Mouse (Mus musculus): ENCODE results near the gene Gm3238.
A peak's percentile ranks its signal among the peaks of the same experiment; 100 is the strongest.
"Not testable (repeated sequence)": the region's sequence is repeated elsewhere in the genome, so short reads cannot be mapped to it uniquely, and the experiment has no call there.

The Gm3238 gene

DNA sequence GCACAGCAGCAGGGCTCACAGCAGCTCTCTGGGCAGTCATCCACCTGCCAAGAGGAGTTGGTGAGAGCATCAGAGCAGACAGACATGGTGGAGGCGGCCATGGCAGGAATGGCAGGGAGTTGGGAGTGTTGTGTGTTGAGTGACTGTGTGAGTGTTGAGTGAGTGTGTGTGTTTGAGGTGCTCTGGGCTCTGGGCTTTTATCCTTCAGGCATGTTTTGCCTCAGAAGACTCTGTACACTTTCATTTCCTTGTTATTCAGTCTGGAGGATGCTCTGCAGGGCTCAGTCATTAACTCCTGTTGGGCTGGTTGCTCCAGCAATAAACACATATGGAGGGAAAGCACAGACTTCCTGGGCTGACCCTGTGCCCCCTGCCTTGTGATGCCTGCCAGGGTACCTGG is at the start of gene Gm3238:
Gene Gm3238, minus strand, starts transcription at position 101 of the 400 bp plus-strand sequence.
- DNase-seq = not testable (repeated sequence)

- no peak for DNase-seq
These were observed 48.1 kb upstream of the Gm3238 start for GRCm38 (mm10) chr10:77819203-77819602.

DNA sequence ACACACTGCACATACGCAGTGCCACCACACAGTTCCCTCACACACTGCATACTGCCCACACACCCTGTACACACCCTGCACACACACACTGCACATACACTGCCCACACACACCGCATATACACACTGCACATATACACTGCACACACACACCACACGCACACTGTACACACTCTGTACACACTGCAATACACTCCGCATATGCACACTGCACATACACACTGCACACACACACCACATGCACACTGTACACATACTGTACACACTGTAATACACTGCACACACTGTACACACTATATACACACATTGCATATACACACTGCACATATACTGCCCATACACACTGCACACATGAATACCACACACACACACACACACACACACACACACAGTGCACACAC is 47.4 kb upstream of the Gm3238 start:
- DNase-seq = no peak

- DNase-seq = no peak
These were observed 44.4 kb upstream of the Gm3238 start for GRCm38 (mm10) chr10:77815514-77815913.

- DNase-seq = no peak
These were observed 43.3 kb upstream of the Gm3238 start, which contains the start of gene Gm2696 for GRCm38 (mm10) chr10:77814382-77814781. TSS of gene Gm2696 (plus strand) at chr10:77814682.

DNA sequence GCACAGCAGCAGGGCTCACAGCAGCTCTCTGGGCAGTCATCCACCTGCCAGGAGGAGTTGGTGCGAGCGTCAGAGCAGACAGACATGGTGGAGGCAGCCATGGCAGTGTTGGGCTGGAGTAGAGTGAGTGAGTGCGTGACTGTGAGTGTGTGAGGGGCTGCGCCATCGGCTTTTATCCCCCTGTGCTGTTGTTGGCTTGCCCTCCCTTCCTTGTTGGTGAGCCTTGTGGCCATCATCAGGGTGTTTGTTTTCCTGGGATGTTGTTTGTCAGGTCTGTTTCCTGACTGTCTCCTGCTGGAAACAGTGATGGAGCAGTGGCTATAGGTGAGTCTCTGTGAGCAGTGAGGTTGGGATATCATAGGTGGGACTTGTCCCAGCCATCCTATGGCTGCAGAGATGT is 40.6 kb upstream of the Gm3238 start, which contains the start of gene Gm9507:
Gene Gm9507, minus strand, starts transcription at position 101 of the 400 bp plus-strand sequence.
- no peak for DNase-seq

DNA sequence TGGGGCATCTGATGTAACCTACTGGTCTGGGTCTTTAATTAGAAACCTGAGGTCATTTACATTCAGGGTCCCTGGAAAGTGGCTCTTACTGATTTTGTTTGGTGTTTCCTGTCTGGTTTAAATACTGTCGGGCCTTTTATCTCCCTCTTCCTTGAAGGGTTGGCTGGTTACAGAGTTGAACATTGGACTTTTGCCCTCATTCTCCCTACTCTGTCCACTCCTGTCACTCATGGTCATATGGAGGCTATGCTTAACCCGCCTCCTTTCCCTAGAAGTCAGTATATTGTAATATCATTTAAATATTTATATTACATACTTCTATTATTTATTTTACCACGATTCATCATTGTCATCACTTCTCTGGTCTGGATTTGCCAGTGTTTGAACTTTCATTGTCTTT is 33.0 kb upstream of the Gm3238 start:
- DNase-seq = no peak

GRCm38 (mm10) chr10:77798921-77799508 is 27.9 kb upstream of the Gm3238 start, which contains the start of gene Gm19668:
TSS of gene Gm19668 (minus strand) at chr10:77799133.
- no peak for DNase-seq

DNA sequence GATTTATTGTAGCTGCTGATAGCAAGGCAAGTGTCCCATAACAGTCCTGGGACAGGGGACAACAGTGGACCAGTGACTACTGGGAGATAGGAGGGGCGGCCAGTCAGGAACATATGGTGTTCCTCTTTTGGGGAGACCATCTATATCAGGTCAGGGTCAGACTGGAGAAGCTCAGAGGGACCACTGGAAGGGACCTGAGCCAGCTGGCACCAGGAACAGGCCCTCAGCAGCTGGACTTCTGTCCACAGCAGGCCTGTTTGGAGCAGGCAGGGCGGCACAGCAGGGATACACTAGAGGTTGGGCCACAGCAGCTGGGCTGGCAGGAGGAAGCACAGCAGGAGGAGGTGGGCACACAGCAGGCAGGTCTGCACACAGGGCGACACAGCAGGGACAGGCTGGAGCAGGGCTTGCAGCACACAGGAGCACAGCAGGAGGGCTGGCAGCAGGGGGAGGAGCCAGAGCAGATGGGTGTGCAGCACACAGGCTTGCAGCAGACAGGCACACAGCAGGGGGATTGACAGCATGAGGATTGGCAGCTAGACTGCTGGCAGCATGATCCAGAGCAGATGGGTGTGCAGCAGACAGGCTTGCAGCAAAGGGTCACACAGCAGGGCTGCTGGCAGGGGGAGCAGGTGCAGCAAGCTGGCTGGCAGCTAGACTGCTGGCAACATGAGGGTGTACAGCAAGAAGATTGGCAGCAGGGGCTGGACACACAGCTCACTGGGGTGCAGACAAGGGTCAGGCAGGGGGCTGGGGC is 27.2 kb upstream of the Gm3238 start:
- DNase-seq = peak; percentile 9

DNA sequence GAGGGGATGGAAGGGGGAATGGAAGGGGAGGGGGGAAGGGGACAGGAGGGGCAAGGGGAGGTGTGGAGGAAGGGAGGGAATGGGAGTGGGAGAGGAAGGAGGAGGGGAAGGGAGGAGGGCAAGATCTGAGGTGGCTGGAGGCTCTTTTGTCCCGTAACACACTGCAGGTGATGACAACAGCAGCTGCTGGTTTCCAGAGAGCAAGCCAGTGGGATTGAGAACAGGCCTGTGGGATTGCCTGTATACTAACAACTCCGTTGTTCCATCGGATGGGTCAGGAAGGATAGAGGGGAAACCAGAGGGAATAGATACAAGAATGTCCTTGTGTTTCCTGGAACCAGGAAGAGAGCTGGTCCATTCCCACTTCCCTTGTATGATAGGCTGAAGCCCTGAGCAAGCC is 26.6 kb upstream of the Gm3238 start:
- DNase-seq = no peak

GRCm38 (mm10) chr10:77794976-77795375 is 23.9 kb upstream of the Gm3238 start, which contains the start of gene Gm9639:
TSS of gene Gm9639 (minus strand) at chr10:77795076.
- no peak for DNase-seq

- no peak for DNase-seq
These were observed 17.5 kb upstream of the Gm3238 start for GRCm38 (mm10) chr10:77788621-77789020.

- not testable (repeated sequence) for DNase-seq
These were observed 16.8 kb upstream of the Gm3238 start, which contains the start of gene Gm7137 for GRCm38 (mm10) chr10:77787876-77788275. TSS of gene Gm7137 (minus strand) at chr10:77788200.

- not testable (repeated sequence) for DNase-seq
These were observed 12.3 kb upstream of the Gm3238 start for GRCm38 (mm10) chr10:77783396-77783795.

DNA sequence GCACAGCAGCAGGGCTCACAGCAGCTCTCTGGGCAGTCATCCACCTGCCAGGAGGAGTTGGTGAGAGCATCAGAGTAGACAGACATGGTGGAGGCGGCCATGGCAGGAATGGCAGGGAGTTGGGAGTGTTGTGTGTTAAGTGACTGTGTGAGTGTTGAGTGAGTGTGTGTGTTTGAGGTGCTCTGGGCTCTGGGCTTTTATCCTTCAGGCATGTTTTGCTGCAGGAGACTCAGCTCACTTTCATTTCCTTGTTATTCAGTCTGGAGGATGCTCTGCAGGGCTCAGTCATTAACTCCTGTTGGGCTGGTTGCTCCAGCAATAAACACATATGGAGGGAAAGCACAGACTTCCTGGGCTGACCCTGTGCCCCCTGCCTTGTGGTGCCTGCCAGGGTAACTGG is 11.3 kb upstream of the Gm3238 start, which contains the start of gene Gm3250:
Gene Gm3250, minus strand, starts transcription at position 101 of the 400 bp plus-strand sequence.
- not testable (repeated sequence) for DNase-seq

DNA sequence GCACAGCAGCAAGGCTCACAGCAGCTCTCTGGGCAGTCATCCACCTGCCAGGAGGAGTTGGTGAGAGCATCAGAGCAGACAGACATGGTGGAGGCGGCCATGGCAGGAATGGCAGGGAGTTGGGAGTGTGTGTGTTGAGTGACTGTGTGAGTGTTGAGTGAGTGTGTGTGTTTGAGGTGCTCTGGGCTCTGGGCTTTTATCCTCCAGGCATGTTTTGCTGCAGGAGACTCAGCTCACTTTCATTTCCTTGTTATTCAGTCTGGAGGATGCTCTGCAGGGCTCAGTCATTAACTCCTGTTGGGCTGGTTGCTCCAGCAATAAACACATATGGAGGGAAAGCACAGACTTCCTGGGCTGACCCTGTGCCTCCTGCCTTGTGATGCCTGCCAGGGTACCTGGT is 5.7 kb upstream of the Gm3238 start, which contains the start of gene Gm7138:
Gene Gm7138, minus strand, starts transcription at position 101 of the 400 bp plus-strand sequence.
- DNase-seq = not testable (repeated sequence)

GRCm38 (mm10) chr10:77772142-77772541 is 1.0 kb upstream of the Gm3238 start:
- not testable (repeated sequence) for DNase-seq

DNA sequence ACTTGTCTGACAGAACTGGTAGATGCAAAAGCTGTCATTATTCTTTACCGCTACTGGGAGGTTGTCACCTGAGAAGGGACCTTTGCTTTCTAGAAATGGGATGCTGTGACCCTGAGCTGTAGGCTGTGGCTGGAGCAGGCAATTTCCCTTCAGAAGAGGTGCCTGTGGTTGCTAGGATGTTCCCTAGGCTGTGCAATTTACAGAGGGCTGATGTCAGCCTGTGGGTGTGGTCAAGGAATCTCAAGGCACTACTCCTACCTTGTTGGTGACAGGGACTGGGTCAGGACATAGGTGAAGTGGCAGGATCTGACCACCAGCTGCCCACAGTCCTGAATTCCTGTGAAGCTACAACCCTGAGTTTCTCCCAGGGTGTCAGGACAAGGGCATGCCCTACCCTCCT is 1.4 kb downstream of the Gm3238 start:
- no peak for DNase-seq

- not testable (repeated sequence) for DNase-seq
These were observed 11.5 kb downstream of the Gm3238 start, which contains the start of gene Gm3233 for GRCm38 (mm10) chr10:77759582-77759981. TSS of gene Gm3233 (minus strand) at chr10:77759682.

DNA sequence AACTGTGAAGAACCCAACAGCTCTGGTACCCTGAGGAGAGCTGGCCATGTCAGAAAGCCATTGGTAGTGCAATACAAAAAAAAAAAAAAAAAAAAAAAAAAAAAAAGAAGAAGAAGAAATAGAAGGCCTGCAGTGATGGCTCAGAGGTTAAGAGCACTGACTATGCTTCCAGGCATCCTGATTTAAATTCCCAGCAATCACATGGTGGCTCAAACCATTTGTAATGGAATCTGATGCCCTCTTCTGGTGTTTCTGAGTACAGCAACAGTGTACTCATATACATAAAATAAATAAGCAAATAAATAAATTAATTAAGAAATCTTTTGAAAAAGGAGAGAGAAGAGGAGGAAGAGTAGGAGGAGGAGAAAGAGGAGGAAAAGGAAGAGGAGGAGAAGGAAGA is 17.7 kb downstream of the Gm3238 start:
- DNase-seq = no peak

DNA sequence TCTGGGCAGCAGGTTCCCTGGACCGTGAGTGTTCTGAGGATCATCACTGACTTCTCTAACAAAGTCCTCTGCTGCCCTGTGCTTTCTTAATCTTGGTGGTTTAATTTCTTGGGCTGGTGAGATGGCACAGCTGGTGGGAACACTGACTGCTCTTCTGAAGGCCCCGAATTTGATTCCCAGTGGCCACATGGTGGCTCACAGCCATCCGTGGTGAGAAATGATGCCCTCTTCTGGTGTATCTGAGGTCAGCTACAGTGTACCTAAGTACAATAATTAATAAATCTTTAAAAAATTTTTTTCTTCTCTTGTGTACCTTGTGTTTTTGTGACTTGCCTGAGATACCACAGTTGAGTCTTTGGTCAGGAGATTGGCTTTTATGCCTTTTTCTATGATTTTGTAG is 18.8 kb downstream of the Gm3238 start:
- not testable (repeated sequence) for DNase-seq

- DNase-seq = not testable (repeated sequence)
These were observed 19.9 kb downstream of the Gm3238 start, which contains the start of gene Gm9736 for GRCm38 (mm10) chr10:77751254-77751653. TSS of gene Gm9736 (minus strand) at chr10:77751354.

- DNase-seq = peak; percentile 12
These were observed 20.4 kb downstream of the Gm3238 start for GRCm38 (mm10) chr10:77750686-77751085.
